Mouse (Mus musculus) megakaryocyte progenitor cell, adult 5-6 weeks (primary cell): Measurements from ENCODE around the gene Fam234b. TPM values are rescaled to one million over a fixed set of nuclear protein-coding genes. Genes with fewer than 3 reads are reported as not detected.

Source experiments
- ATAC-seq: replicated peaks from 2 replicates; pipeline ENCODE4 v1.8.0; 2016; ENCODE audit warnings: mild to moderate bottlenecking, moderate TSS enrichment, inconsistent platforms; ENCODE audit not compliant: poor library complexity
- total RNA-seq, 2 experiments: library from RNA; stranded (forward) in 1 of 2; stranded (reverse) in 1 of 2; fragments of 157-497, 149-512 nt in 1 of 2; fragments of 200-1000 nt in 1 of 2; gene quantifications; 2 replicates each; pipeline versions ENCODE4 v1.2.3 to v1.2.4; 2015 to 2017

Fam234b gene
- total RNA-seq, 2 experiments from 2014 or later, result 5.4 to 6.5 TPM

- ATAC-seq, result no peak; the same call in 1 of the 2 replicates
Observed at GRCm38 (mm10) chr6:135178599-135178998, 19.2 kb upstream of the Fam234b start.

- peak; percentile 67 for ATAC-seq
Observed at GRCm38 (mm10) chr6:135182925-135183324, 14.9 kb upstream of the Fam234b start.

GRCm38 (mm10) chr6:135183961-135184360 is 13.8 kb upstream of the Fam234b start:
- peak; percentile 76 for ATAC-seq

- no peak for ATAC-seq
Observed at GRCm38 (mm10) chr6:135187076-135187917, 10.5 kb upstream of the Fam234b start.

- ATAC-seq, result peak; percentile 60
Observed at GRCm38 (mm10) chr6:135188629-135189028, 9.1 kb upstream of the Fam234b start.

GRCm38 (mm10) chr6:135190122-135190521 is 7.7 kb upstream of the Fam234b start:
- ATAC-seq, result no peak

GRCm38 (mm10) chr6:135191906-135192305 is 5.9 kb upstream of the Fam234b start:
- peak; percentile 32 for ATAC-seq

GRCm38 (mm10) chr6:135192993-135193392 is 4.8 kb upstream of the Fam234b start:
- no peak for ATAC-seq

GRCm38 (mm10) chr6:135193733-135194132 is 4.0 kb upstream of the Fam234b start:
- no peak for ATAC-seq

- ATAC-seq, result no peak
Observed at GRCm38 (mm10) chr6:135194907-135195306, 2.9 kb upstream of the Fam234b start.

GRCm38 (mm10) chr6:135196707-135197106 is 1.1 kb upstream of the Fam234b start:
- ATAC-seq, result peak; percentile 51

GRCm38 (mm10) chr6:135197446-135197845 is 331 bp upstream of the Fam234b start:
- ATAC-seq, result no peak

- ATAC-seq, result no peak
Observed at GRCm38 (mm10) chr6:135198726-135199125, 949 bp downstream of the Fam234b start.

GRCm38 (mm10) chr6:135200122-135200957 is 2.6 kb downstream of the Fam234b start:
- ATAC-seq, result no peak

GRCm38 (mm10) chr6:135202668-135203067 is 4.9 kb downstream of the Fam234b start:
- no peak for ATAC-seq

GRCm38 (mm10) chr6:135203737-135204136 is 6.0 kb downstream of the Fam234b start:
- ATAC-seq, result no peak

- ATAC-seq, result peak; percentile 19; the same call in 1 of the 2 replicates
Observed at GRCm38 (mm10) chr6:135204869-135205268, 7.1 kb downstream of the Fam234b start.

- no peak; the same call in 1 of the 2 replicates for ATAC-seq
Observed at GRCm38 (mm10) chr6:135205802-135206201, 8.0 kb downstream of the Fam234b start.

GRCm38 (mm10) chr6:135206909-135207308 is 9.1 kb downstream of the Fam234b start:
- no peak for ATAC-seq

GRCm38 (mm10) chr6:135211169-135211568 is 13.4 kb downstream of the Fam234b start:
- ATAC-seq, result no peak

GRCm38 (mm10) chr6:135212666-135213065 is 14.9 kb downstream of the Fam234b start:
- no peak for ATAC-seq

- ATAC-seq, result peak; percentile 77
Observed at GRCm38 (mm10) chr6:135218330-135218729, 20.6 kb downstream of the Fam234b start.
